In the genomic region with DNA sequence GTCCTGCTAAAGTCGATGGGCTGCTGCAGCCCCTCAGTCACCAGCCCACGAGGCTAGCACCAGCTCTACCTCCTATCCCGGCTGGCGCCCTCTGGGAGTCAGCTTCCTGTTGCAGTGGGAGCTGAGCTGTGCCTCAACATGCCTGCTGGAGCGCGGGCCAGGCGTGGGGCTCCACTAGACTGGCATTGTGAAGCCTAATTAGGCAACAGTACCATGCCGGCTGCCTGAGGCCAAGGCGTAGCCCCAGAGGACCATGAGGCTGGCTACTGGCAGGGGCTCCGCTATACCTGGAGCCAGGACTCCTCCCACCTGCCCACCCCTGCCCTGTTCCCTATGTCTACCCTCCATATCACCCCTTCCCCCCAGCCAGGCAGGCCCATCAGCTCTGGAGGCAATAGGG, we compare ENCODE assay signal across 10 mouse cellular contexts. TPM values are rescaled to one million over a fixed set of nuclear protein-coding genes. Genes with fewer than 3 reads are reported as not detected.
DNase-seq lines count a peak whose midpoint lies in the region; ATAC-seq and TF ChIP-seq lines count a peak whose summit lies in the region.
"Had no signal": no experiment of that assay in that cellular context is flagged by ENCODE, and none has a peak within 500 bp of the region (broad histone marks: within the 10 kb centered on the region; RNA-seq: fewer than 3 reads in every experiment).

A gene (minus strand): TSS at position 61 of the 400 bp plus-strand sequence.

- H3K4me3 ChIP-seq in lung, embryonic 14.5 days (ENCODE audit: low read depth, low read length) = no peak within 1 kb of the TSS
- no peak within 1 kb of the TSS for H3K4me3 ChIP-seq in forebrain, embryonic 13.5 days
- no peak within 1 kb of the TSS for H3K4me3 ChIP-seq in small intestine, adult 2 months (ENCODE audit: low read depth, low read length)
- no peak within 1 kb of the TSS for H3K4me3 ChIP-seq in kidney, embryonic 15.5 days (replicated peaks)
- H3K4me3 ChIP-seq: erythroblast, embryonic 14.5 days had no signal

- no peak within 1 kb of the TSS for H3K27ac ChIP-seq in lung, embryonic 14.5 days (ENCODE audit: low read depth)
- H3K27ac ChIP-seq in forebrain, embryonic 13.5 days = peak within 1 kb of the TSS; percentile 21
- no peak within 1 kb of the TSS for H3K27ac ChIP-seq in small intestine, adult 2 months (ENCODE audit: insufficient read depth, low read depth, low read length)
- no peak within 1 kb of the TSS for H3K27ac ChIP-seq in kidney, embryonic 15.5 days

- H3K27me3 ChIP-seq in lung, embryonic 14.5 days (ENCODE audit: insufficient read depth, low read length) = no peaks in the 10 kb centered on the region
- no peaks in the 10 kb centered on the region for H3K27me3 ChIP-seq in forebrain, embryonic 13.5 days
- H3K27me3 ChIP-seq in small intestine, adult 2 months (ENCODE audit: control insufficient read depth, insufficient read depth, low read length) = no peaks in the 10 kb centered on the region
- H3K27me3 ChIP-seq in kidney, embryonic 15.5 days = no peaks in the 10 kb centered on the region; the same call in 1 of the 2 replicates

- no peak for TF ChIP-seq POLR2A in small intestine, adult 2 months (IDR thresholded peaks at IDR 0.05; ENCODE audit: low read depth, low read length)

- WGBS in lung, embryonic 14.5 days = 68% methylated on average over 10 of the region's 10 CpGs
- WGBS in forebrain, embryonic 13.5 days = 49% methylated on average over 10 of the region's 10 CpGs
- 75% methylated on average over 10 of the region's 10 CpGs for WGBS in small intestine, adult 2 months
- WGBS in kidney, embryonic 15.5 days = 53% methylated on average over 10 of the region's 10 CpGs

- no peak for DNase-seq in lung, embryonic 14.5 days
- no peak for DNase-seq in lung, adult 18-20 months
- DNase-seq in layer of hippocampus, postnatal 36 days = no peak
- no peak for DNase-seq in thymus, postnatal 36 days
- DNase-seq in kidney, postnatal 25 days = no peak
- DNase-seq: heart, postnatal 4 days had no signal

- ATAC-seq in lung, embryonic 14.5 days (ENCODE audit: insufficient read depth) = peak; percentile 28; the same call in 1 of the 2 replicates
- ATAC-seq in forebrain, embryonic 13.5 days = no peak
- ATAC-seq in kidney, embryonic 15.5 days (replicated peaks; ENCODE audit: low FRiP score) = no peak

- no peaks in the 10 kb centered on the region for H3K4me1 ChIP-seq in lung, embryonic 14.5 days (ENCODE audit: insufficient read depth)
- peaks cover 51% of the 10 kb centered on the region for H3K4me1 ChIP-seq in forebrain, embryonic 13.5 days
- peaks cover 8% of the 10 kb centered on the region; the same call in 1 of the 2 replicates for H3K4me1 ChIP-seq in small intestine, adult 2 months (ENCODE audit: control insufficient read depth, insufficient read depth, insufficient read length, low read length)
- peaks cover 15% of the 10 kb centered on the region; the same call in 1 of the 2 replicates for H3K4me1 ChIP-seq in kidney, embryonic 15.5 days

- H3K4me2 ChIP-seq in lung, embryonic 14.5 days = no peak within 1 kb of the TSS
- no peak within 1 kb of the TSS; the same call in 1 of the 2 replicates for H3K4me2 ChIP-seq in forebrain, embryonic 13.5 days
- no peak within 1 kb of the TSS for H3K4me2 ChIP-seq in kidney, embryonic 15.5 days

- H3K36me3 ChIP-seq in lung, embryonic 14.5 days (ENCODE audit: insufficient read depth) = no peaks in the 10 kb centered on the region
- no peaks in the 10 kb centered on the region for H3K36me3 ChIP-seq in forebrain, embryonic 13.5 days (ENCODE audit: poor library complexity, severe bottlenecking)
- no peaks in the 10 kb centered on the region for H3K36me3 ChIP-seq in small intestine, adult 2 months (ENCODE audit: control insufficient read depth, insufficient read depth, low read length)
- no peaks in the 10 kb centered on the region for H3K36me3 ChIP-seq in kidney, embryonic 15.5 days

- no peaks in the 10 kb centered on the region for H3K9me3 ChIP-seq in lung, embryonic 14.5 days (ENCODE audit: low read depth, low read length)
- no peaks in the 10 kb centered on the region for H3K9me3 ChIP-seq in forebrain, embryonic 13.5 days (replicated peaks)
- no peaks in the 10 kb centered on the region for H3K9me3 ChIP-seq in kidney, embryonic 15.5 days (replicated peaks)

- TF ChIP-seq CTCF in lung, embryonic 14.5 days (IDR thresholded peaks at IDR 0.05; ENCODE audit: low read depth) = no peak
- TF ChIP-seq CTCF in small intestine, adult 2 months (IDR thresholded peaks at IDR 0.05; ENCODE audit: extremely low read depth, insufficient read length, insufficient replicate concordance, low read depth, low read length) = no peak

- H3K9ac ChIP-seq in lung, embryonic 14.5 days = no peak within 1 kb of the TSS; the same call in 1 of the 2 replicates
- H3K9ac ChIP-seq in forebrain, embryonic 13.5 days = peak within 1 kb of the TSS; percentile 35; the same call in 1 of the 2 replicates
- H3K9ac ChIP-seq in kidney, embryonic 15.5 days = no peak within 1 kb of the TSS

RNA-seq across cellular contexts. Expression of the gene that starts here (rescaled TPM):
- polyA plus RNA-seq in lung, embryonic 14.5 days (2014; fragmentation: Nextera tagmentation; extraction: Ambion mirVana) = 5.2 and 6.7 TPM in 2 replicates
- 5.9 and 6.3 TPM in 2 replicates for polyA plus RNA-seq in forebrain, embryonic 13.5 days (2015; fragmentation: Nextera tagmentation; extraction: Ambion mirVana)
- total RNA-seq in layer of hippocampus, postnatal 36 days (2021) = 10 to 100 TPM; 96.6 to 96.9 TPM
- polyA plus RNA-seq in small intestine, adult 2 months (2012; rRNA removed) = 17.8 and 28.1 TPM in 2 replicates
- 2.6 TPM in 2 replicates for polyA plus RNA-seq in kidney, embryonic 15.5 days (2015; fragmentation: Nextera tagmentation; extraction: Ambion mirVana)
- total RNA-seq: heart, postnatal 4 days had no signal
- polyA plus RNA-seq: erythroblast, embryonic 14.5 days had no signal
